Mouse (Mus musculus): ENCODE results near the gene 1520401A03Rik. TPM values are rescaled to one million over a fixed set of nuclear protein-coding genes. Genes with fewer than 3 reads are reported as not detected.
A peak's percentile ranks its signal among the peaks of the same experiment; 100 is the strongest.

Gene 1520401A03Rik
- polyA plus RNA-seq, 1 experiment = not detected

GRCm38 (mm10) chr17:23683226-23683625, 39.4 kb downstream of the 1520401A03Rik start:
- Histone ChIP-seq H3K4me1 (ENCODE audit: control insufficient read depth, insufficient read depth, low read length) (no peaks in the 10 kb centered on the region), H3K27ac (ENCODE audit: insufficient read depth, low read depth, low read length) (no peak overlapping the region), H3K4me3 (ENCODE audit: insufficient read depth, low read length) (no peak overlapping the region)
- TF ChIP-seq CTCF (IDR thresholded peaks at IDR 0.05; ENCODE audit: low read depth, low read length) (no peak), POLR2A (IDR thresholded peaks at IDR 0.05; ENCODE audit: borderline replicate concordance, low read depth, low read length) (no peak)

- no peak overlapping the region for H3K27ac ChIP-seq (ENCODE audit: insufficient read depth, low read depth, low read length)
- no peak for TF ChIP-seq POLR2A (IDR thresholded peaks at IDR 0.05; ENCODE audit: borderline replicate concordance, low read depth, low read length)
- no peak for TF ChIP-seq CTCF (IDR thresholded peaks at IDR 0.05; ENCODE audit: low read depth, low read length)
- H3K4me1 ChIP-seq (ENCODE audit: control insufficient read depth, insufficient read depth, low read length) = peaks cover 2% of the 10 kb centered on the region; the same call in 1 of the 2 replicates
- no peak overlapping the region for H3K4me3 ChIP-seq (ENCODE audit: insufficient read depth, low read length)
Observed at GRCm38 (mm10) chr17:23682530-23682929, 40.1 kb downstream of the 1520401A03Rik start.

- TF ChIP-seq CTCF (IDR thresholded peaks at IDR 0.05; ENCODE audit: low read depth, low read length) (no peak), POLR2A (IDR thresholded peaks at IDR 0.05; ENCODE audit: borderline replicate concordance, low read depth, low read length) (no peak)
- Histone ChIP-seq H3K4me3 (ENCODE audit: insufficient read depth, low read length) (no peak overlapping the region), H3K4me1 (ENCODE audit: control insufficient read depth, insufficient read depth, low read length) (peaks cover 3% of the 10 kb centered on the region; the same call in 1 of the 2 replicates), H3K27ac (ENCODE audit: insufficient read depth, low read depth, low read length) (no peak overlapping the region)
Observed at GRCm38 (mm10) chr17:23682092-23682491, 40.5 kb downstream of the 1520401A03Rik start.

- TF ChIP-seq POLR2A (IDR thresholded peaks at IDR 0.05; ENCODE audit: borderline replicate concordance, low read depth, low read length) = no peak
- no peak for TF ChIP-seq CTCF (IDR thresholded peaks at IDR 0.05; ENCODE audit: low read depth, low read length)
- Histone ChIP-seq H3K27ac (ENCODE audit: insufficient read depth, low read depth, low read length) (no peak overlapping the region), H3K4me3 (ENCODE audit: insufficient read depth, low read length) (no peak overlapping the region), H3K4me1 (ENCODE audit: control insufficient read depth, insufficient read depth, low read length) (peaks cover 3% of the 10 kb centered on the region; the same call in 1 of the 2 replicates)
Observed at GRCm38 (mm10) chr17:23681086-23681485, 41.5 kb downstream of the 1520401A03Rik start.

GRCm38 (mm10) chr17:23680336-23680735, 42.2 kb downstream of the 1520401A03Rik start:
- no peak for TF ChIP-seq POLR2A (IDR thresholded peaks at IDR 0.05; ENCODE audit: borderline replicate concordance, low read depth, low read length)
- Histone ChIP-seq H3K4me1 (ENCODE audit: control insufficient read depth, insufficient read depth, low read length) (peaks cover 9% of the 10 kb centered on the region), H3K27ac (ENCODE audit: insufficient read depth, low read depth, low read length) (no peak overlapping the region), H3K4me3 (ENCODE audit: insufficient read depth, low read length) (no peak overlapping the region)

- Histone ChIP-seq H3K4me1 (ENCODE audit: control insufficient read depth, insufficient read depth, low read length) (peaks cover 14% of the 10 kb centered on the region), H3K27ac (ENCODE audit: insufficient read depth, low read depth, low read length) (no peak within 1 kb of the TSS), H3K4me3 (ENCODE audit: insufficient read depth, low read length) (no peak within 1 kb of the TSS)
- no peak for TF ChIP-seq CTCF (IDR thresholded peaks at IDR 0.05; ENCODE audit: low read depth, low read length)
- TF ChIP-seq POLR2A (IDR thresholded peaks at IDR 0.05; ENCODE audit: borderline replicate concordance, low read depth, low read length) = no peak
Observed at GRCm38 (mm10) chr17:23679127-23679835, 43.3 kb downstream of the 1520401A03Rik start, which contains the start of gene Cldn6. Gene Cldn6, plus strand, starts transcription at chr17:23679249.

GRCm38 (mm10) chr17:23677236-23677679, 45.3 kb downstream of the 1520401A03Rik start, which contains the start of gene Tnfrsf12a:
Gene Tnfrsf12a, minus strand, starts transcription at chr17:23677468.
- TF ChIP-seq CTCF (IDR thresholded peaks at IDR 0.05; ENCODE audit: low read depth, low read length) (no peak), POLR2A (IDR thresholded peaks at IDR 0.05; ENCODE audit: borderline replicate concordance, low read depth, low read length) (no peak)
- Histone ChIP-seq H3K27ac (ENCODE audit: insufficient read depth, low read depth, low read length) (peak within 1 kb of the TSS; percentile 24; the same call in 1 of the 2 replicates), H3K4me1 (ENCODE audit: control insufficient read depth, insufficient read depth, low read length) (peaks cover 17% of the 10 kb centered on the region), H3K4me3 (ENCODE audit: insufficient read depth, low read length) (peak within 1 kb of the TSS; percentile 74)

GRCm38 (mm10) chr17:23676473-23677031, 46.0 kb downstream of the 1520401A03Rik start:
- Histone ChIP-seq H3K27ac (ENCODE audit: insufficient read depth, low read depth, low read length) (0 out of 2 replicates have a peak overlapping the region, but pooled peaks have one; percentile 7), H3K4me1 (ENCODE audit: control insufficient read depth, insufficient read depth, low read length) (peaks cover 17% of the 10 kb centered on the region), H3K4me3 (ENCODE audit: insufficient read depth, low read length) (peak overlapping the region; percentile 74)
- no peak for TF ChIP-seq CTCF (IDR thresholded peaks at IDR 0.05; ENCODE audit: low read depth, low read length)
- no peak for TF ChIP-seq POLR2A (IDR thresholded peaks at IDR 0.05; ENCODE audit: borderline replicate concordance, low read depth, low read length)

GRCm38 (mm10) chr17:23675564-23676281, 46.9 kb downstream of the 1520401A03Rik start:
- peak overlapping the region; percentile 17 for H3K27ac ChIP-seq (ENCODE audit: insufficient read depth, low read depth, low read length)
- peaks cover 17% of the 10 kb centered on the region for H3K4me1 ChIP-seq (ENCODE audit: control insufficient read depth, insufficient read depth, low read length)
- TF ChIP-seq CTCF (IDR thresholded peaks at IDR 0.05; ENCODE audit: low read depth, low read length) = no peak
- no peak for TF ChIP-seq POLR2A (IDR thresholded peaks at IDR 0.05; ENCODE audit: borderline replicate concordance, low read depth, low read length)
- H3K4me3 ChIP-seq (ENCODE audit: insufficient read depth, low read length) = peak overlapping the region; percentile 74
